Mouse (Mus musculus) spleen, adult 2 months (tissue): ENCODE measurements around the gene Hivep1. TPM values are rescaled to one million over a fixed set of nuclear protein-coding genes. Genes with fewer than 3 reads are reported as not detected.

Source experiments
- DNase-seq, 2 experiments: peaks; one replicate each; pipeline versions ENCODE4 v3.0.0 to v3.0.0-alpha.2; 2012 to 2021; ENCODE audit warnings: low spot score in 2 of 2, low read depth in 1 of 2
- H3K27ac ChIP-seq: fragments of 200-500 bp; 2 replicates; pipeline ENCODE4 v1.5.1; 2012; ENCODE audit warnings: low read length, inconsistent platforms; ENCODE audit not compliant: insufficient read depth
- H3K27me3 ChIP-seq: fragments of 200-500 bp; 2 replicates; pipeline ENCODE4 v1.6.1; 2012; ENCODE audit warnings: mild to moderate bottlenecking, moderate library complexity, low read length, inconsistent platforms; ENCODE audit not compliant: control insufficient read depth, insufficient read depth
- H3K36me3 ChIP-seq: fragments of 200-500 bp; 2 replicates; pipeline ENCODE4 v1.6.1; 2012; ENCODE audit warnings: mild to moderate bottlenecking, low read length, inconsistent platforms; ENCODE audit not compliant: control insufficient read depth, insufficient read depth
- H3K4me1 ChIP-seq: fragments of 200-500 bp; 2 replicates; pipeline ENCODE4 v1.6.1; 2011; ENCODE audit warnings: inconsistent platforms; ENCODE audit not compliant: control insufficient read depth, insufficient read depth, insufficient read length
- H3K4me3 ChIP-seq: fragments of 200-500 bp; 2 replicates; pipeline ENCODE4 v1.5.1; 2011; ENCODE audit warnings: mild to moderate bottlenecking, inconsistent platforms; ENCODE audit not compliant: insufficient read depth, insufficient read length; ENCODE audit errors: extremely low read depth
- CTCF ChIP-seq: fragments of 200-500 bp; IDR thresholded peaks from 2 replicates; pipeline ENCODE4 v1.5.1; 2011; ENCODE audit warnings: mild to moderate bottlenecking, inconsistent platforms; ENCODE audit not compliant: insufficient read depth, insufficient read length, insufficient replicate concordance; ENCODE audit errors: extremely low read depth
- POLR2A ChIP-seq: fragments of 200-500 bp; IDR thresholded peaks from 2 replicates; pipeline ENCODE4 v1.6.1; 2011; ENCODE audit warnings: low read depth, low read length, inconsistent platforms
- WGBS: fragments of 180-500 bp; shearing (Covaris S2); methylation state at CpG from one replicate; pipeline ENCODE4 v1.1.7; 2018; 5-methylcytosine and 5-hydroxymethylcytosine counted together
- polyA plus RNA-seq: library from polyadenylated mRNA; depleted of rRNA; stranded (reverse); fragments of >200 nt; gene quantifications from 2 replicates; pipeline ENCODE4 v1.2.3, GENCODE M21; 2012

Hivep1 gene
- polyA plus RNA-seq, 1 experiment: 22.5 TPM

DNA sequence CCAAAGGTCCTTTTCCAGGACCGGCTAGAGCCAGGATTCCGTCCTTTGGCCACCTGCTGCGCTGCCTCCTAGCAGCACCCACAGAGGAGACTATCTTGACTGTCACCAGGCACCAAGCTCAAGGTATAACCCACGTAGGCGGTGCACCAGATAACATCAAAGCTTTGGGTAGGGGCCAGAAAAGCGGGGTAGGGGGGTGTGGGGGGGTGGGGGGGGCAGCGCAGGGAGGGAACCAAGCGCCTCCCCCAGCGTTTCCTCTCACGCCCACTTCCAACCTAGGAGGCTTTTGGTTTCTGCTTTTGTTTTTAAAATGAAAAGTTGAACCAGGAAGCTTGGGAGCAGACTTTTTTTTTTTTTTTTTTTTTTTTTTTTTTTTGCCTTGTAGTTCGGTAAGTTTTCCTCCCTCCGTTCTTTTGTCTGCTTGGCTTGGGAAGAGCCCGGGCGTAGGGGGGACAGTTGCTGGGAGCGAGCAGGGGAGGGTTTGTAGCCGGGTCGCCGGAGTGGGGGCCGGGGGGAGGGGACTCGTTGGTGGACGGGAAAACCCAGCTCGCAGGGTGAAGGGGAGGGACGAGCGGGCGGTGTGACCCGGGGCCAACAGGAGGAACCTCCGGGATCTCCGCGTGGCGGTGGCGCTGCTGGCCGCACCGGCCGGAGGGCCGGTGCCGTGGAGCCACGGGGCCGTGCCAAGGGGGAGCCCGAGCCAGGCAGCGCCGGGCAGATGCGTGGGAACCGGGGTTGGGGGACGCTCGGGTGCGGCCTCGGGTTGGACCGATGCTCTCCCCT is 2.6 kb upstream of the Hivep1 start:
- 1% methylated on average over 48 of the region's 48 CpGs for WGBS
- Histone ChIP-seq H3K27me3 (peaks cover 1% of the 10 kb centered on the region; the same call in 1 of the 2 replicates), H3K27ac (peak overlapping the region; percentile 97), H3K4me3 (peak overlapping the region; percentile 90), H3K36me3 (no peaks in the 10 kb centered on the region), H3K4me1 (no peaks in the 10 kb centered on the region; the same call in 1 of the 2 replicates)
- TF ChIP-seq POLR2A (no peak), CTCF (no peak)
- DNase-seq: peak; percentile 54 to 60

DNA sequence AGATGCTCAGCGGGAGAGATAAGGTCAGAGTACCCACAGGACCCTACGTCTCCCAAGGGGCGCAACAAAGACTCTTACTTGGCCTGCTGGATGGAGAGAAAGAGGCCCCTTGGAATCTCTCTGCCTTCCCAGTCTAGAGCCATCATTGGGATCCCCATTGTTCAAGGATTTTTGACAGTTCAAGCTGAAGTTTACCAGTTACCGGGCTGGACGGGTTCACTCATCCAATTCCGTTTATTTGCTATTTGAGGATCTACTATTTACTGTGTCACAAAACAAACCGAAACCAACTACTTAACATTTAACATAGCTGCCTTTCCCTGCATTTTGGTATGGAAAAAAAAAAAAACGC is 2.1 kb upstream of the Hivep1 start:
- H3K27ac ChIP-seq: peak overlapping the region; percentile 97
- no peaks in the 10 kb centered on the region; the same call in 1 of the 2 replicates for H3K4me1 ChIP-seq
- peak overlapping the region; percentile 90 for H3K4me3 ChIP-seq
- WGBS: under 1% methylated on average over 8 of the region's 8 CpGs
- H3K27me3 ChIP-seq: peaks cover 1% of the 10 kb centered on the region; the same call in 1 of the 2 replicates
- no peak for DNase-seq
- no peaks in the 10 kb centered on the region for H3K36me3 ChIP-seq
- TF ChIP-seq CTCF (no peak), POLR2A (no peak)

DNA sequence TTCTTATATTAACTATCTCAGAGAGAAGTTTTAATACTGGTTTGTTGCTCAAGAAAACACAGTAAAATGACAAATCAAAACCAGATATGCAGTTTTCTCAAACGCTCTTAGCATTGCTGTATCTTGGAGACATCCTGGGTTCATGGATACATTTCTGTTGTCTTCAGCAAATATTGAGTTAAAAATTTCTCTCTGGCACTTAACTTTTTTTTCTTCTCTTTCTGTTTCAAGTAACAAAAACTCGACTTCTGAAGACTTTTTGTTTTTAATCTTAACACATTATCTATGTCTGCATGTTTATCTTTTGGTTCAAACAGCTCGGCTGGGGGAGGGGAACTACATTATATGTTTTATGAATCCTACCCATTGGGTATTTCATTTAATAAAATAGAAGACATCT is 1.7 kb upstream of the Hivep1 start:
- DNase-seq: no peak
- 3% methylated on average over 3 of the region's 3 CpGs for WGBS
- no peak overlapping the region for H3K27ac ChIP-seq
- no peaks in the 10 kb centered on the region for H3K36me3 ChIP-seq
- H3K4me1 ChIP-seq: no peaks in the 10 kb centered on the region; the same call in 1 of the 2 replicates
- TF ChIP-seq CTCF (no peak), POLR2A (no peak)
- no peaks in the 10 kb centered on the region for H3K27me3 ChIP-seq
- peak overlapping the region; percentile 11; the same call in 1 of the 2 replicates for H3K4me3 ChIP-seq

DNA sequence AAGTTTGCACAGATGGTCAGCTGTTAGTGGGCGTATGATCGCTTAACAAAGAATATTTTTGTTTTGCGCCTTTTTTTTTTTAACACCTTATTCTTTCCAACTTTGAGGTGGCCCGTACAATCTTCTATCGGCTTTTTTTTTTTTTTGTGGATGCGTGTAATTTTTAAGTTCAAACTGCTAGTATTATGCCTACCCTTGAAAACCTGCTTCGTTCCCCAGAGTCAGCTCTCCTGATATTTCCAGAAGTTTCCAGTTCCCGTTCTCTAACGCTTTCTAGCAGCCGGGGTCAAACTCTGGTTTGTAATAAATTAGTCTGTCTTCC is 980 bp upstream of the Hivep1 start:
- peak overlapping the region; percentile 95 for H3K27ac ChIP-seq

DNA sequence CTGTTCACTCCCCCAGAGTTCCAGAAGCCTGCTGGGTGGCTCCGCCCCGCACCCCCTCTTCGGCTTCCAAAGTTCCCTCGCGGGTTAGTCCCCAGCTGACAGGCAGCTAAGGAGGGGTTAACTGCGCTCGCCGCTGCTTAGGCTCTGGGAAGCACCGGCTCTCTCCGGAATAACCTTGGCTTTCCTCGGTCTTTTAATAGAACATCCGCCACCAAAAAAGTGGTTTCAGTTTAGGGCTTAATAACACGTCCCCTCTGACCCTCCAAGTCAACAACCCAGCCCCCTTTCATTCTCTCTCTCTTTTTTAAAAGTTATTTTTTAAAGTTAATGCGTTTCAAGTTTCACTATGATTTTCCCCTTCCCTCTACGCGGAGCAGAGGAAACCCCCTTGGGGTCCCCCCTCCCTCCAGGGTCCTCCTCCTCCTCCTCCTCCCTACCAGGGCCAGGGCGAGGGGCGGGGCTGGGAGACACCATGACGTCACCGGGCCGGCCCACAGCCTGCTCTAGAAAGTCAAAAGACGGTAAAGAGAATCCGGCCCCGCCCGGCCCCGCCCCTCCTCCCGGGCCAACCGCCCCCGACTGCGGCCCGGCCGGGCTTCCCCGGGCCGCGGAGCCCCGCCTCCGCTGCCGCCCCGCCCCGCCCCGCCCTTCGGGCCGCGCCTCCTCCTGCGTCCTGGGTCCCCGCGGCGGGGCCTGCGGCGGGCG is 467 bp upstream of the Hivep1 start:
- no peak for TF ChIP-seq POLR2A
- no peak for TF ChIP-seq CTCF

More for the DNA sequence above, 980 bp upstream of the Hivep1 start:
- no peaks in the 10 kb centered on the region; the same call in 1 of the 2 replicates for H3K4me1 ChIP-seq
- peak overlapping the region; percentile 84 for H3K4me3 ChIP-seq
- TF ChIP-seq POLR2A: no peak
- no peak for TF ChIP-seq CTCF
- H3K27me3 ChIP-seq: no peaks in the 10 kb centered on the region
- no peaks in the 10 kb centered on the region for H3K36me3 ChIP-seq
- WGBS: under 1% methylated on average over 10 of the region's 10 CpGs
- DNase-seq: no peak

DNA sequence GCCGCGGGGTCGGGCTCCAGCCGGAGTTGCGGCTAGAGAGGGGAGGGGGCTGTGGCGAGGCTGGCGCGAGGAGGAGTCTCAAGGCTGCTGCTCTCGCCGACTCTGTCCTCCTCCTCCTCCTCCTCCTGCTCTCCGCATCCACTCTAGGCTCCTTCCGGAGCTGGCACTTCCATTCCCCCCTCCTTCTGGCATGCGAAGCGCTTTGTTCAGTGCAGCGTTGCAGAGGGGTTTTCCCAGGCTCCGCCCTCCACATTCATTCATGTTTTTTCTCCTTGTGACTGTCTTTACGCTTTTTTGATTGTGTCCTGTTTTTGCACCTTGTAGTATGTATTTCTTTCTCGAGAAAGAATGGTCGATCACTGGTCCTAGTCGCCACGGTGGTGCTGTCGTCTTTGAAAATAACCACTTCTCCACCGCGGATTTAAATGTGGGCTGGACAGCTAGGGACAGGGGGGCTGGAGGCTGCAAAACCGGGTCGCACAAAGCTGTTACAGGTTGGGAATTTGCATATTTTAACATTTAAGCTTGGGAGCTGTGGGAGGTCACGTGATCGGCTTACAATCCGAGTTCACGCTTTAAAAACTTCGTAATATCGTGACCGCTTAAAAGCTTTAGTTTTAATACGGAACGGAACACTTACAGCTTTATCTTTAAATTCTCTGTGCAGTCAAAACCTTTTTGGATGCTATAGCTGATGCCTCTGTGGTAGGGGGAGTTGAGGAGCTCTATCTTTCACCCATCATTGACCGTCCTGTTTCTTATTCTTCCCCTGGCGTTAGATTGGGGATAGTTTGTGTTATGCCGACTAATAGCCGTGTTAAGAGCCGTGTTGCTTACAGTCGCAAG is 1.1 kb downstream of the Hivep1 start:
- Histone ChIP-seq H3K4me1 (no peaks in the 10 kb centered on the region; the same call in 1 of the 2 replicates), H3K27ac (peak overlapping the region; percentile 89), H3K36me3 (peaks cover 7% of the 10 kb centered on the region), H3K27me3 (no peaks in the 10 kb centered on the region), H3K4me3 (peak overlapping the region; percentile 92)
- 1% methylated on average over 41 of the region's 41 CpGs for WGBS
- TF ChIP-seq POLR2A (no peak), CTCF (no peak)
- peak; percentile 75 to 80 for DNase-seq

More for the DNA sequence above, 467 bp upstream of the Hivep1 start:
- peak; percentile 94 to 98 for DNase-seq
- no peaks in the 10 kb centered on the region for H3K27me3 ChIP-seq
- H3K36me3 ChIP-seq: peaks cover 2% of the 10 kb centered on the region
- under 1% methylated on average over 26 of the region's 51 CpGs for WGBS
- H3K4me3 ChIP-seq: peak overlapping the region; percentile 84
- H3K4me1 ChIP-seq: no peaks in the 10 kb centered on the region; the same call in 1 of the 2 replicates
- peak overlapping the region; percentile 95 for H3K27ac ChIP-seq
